Mouse (Mus musculus) adrenal gland, postnatal 10 days (tissue): Measurements from ENCODE around the gene Add2. TPM values are rescaled to one million over a fixed set of nuclear protein-coding genes. Genes with fewer than 3 reads are reported as not detected.
"Not testable (repeated sequence)": the region's sequence is repeated elsewhere in the genome, so short reads cannot be mapped to it uniquely, and the experiment has no call there.

Source experiments
- DNase-seq: peaks from one replicate; pipeline ENCODE4 v3.0.0; 2021; ENCODE audit warnings: mixed read lengths
- long read RNA-seq, 2 experiments: library from polyadenylated mRNA; stranded (forward); transcript quantifications; one replicate each; pipeline ENCODE4 v2.0.0; 2021
- total RNA-seq, 2 experiments: library from RNA; stranded (reverse); gene quantifications; 2 replicates each; pipeline ENCODE4 v1.2.3; 2021

Add2 gene
- total RNA-seq: 10 to 100 TPM in 1 of 2 experiments, 1 to 10 TPM in 1; 5.3 to 11.8 TPM
- long read RNA-seq, experiment 1, partial matches to known transcripts: 1 of 2 reads
- long read RNA-seq, experiment 1, other reads (novel, unspliced or antisense): 1 of 2 reads
- long read RNA-seq, experiment 2: 0 reads

GRCm38 (mm10) chr6:86028601-86029322, at the start of gene Add2:
TSS of gene Add2 (plus strand) at chr6:86028681.
- peak; percentile 40 for DNase-seq

- not testable (repeated sequence) for DNase-seq
Observed at GRCm38 (mm10) chr6:85978736-85979135, 49.7 kb upstream of the Add2 start.

GRCm38 (mm10) chr6:85984351-85984750, 44.1 kb upstream of the Add2 start:
- DNase-seq: no peak

GRCm38 (mm10) chr6:85989570-85989969, 38.9 kb upstream of the Add2 start:
- not testable (repeated sequence) for DNase-seq

GRCm38 (mm10) chr6:85990774-85991173, 37.7 kb upstream of the Add2 start:
- DNase-seq: not testable (repeated sequence)

- DNase-seq: peak; percentile 14
Observed at GRCm38 (mm10) chr6:86003405-86003925, 25.0 kb upstream of the Add2 start.

- DNase-seq: peak; percentile 82
Observed at GRCm38 (mm10) chr6:86004271-86005148, 24.0 kb upstream of the Add2 start.

GRCm38 (mm10) chr6:86009980-86010379, 18.5 kb upstream of the Add2 start:
- DNase-seq: peak; percentile 66

GRCm38 (mm10) chr6:86014812-86015211, 13.7 kb upstream of the Add2 start:
- not testable (repeated sequence) for DNase-seq

- DNase-seq: no peak
Observed at GRCm38 (mm10) chr6:86015871-86016270, 12.6 kb upstream of the Add2 start, which contains the start of gene Figla. TSS of gene Figla (plus strand) at chr6:86016171.

GRCm38 (mm10) chr6:86016793-86017350, 11.6 kb upstream of the Add2 start:
- DNase-seq: no peak

- no peak for DNase-seq
Observed at GRCm38 (mm10) chr6:86019415-86020237, 8.9 kb upstream of the Add2 start.

GRCm38 (mm10) chr6:86020948-86021347, 7.5 kb upstream of the Add2 start:
- peak; percentile 50 for DNase-seq

- DNase-seq: no peak
Observed at GRCm38 (mm10) chr6:86026632-86027292, 1.7 kb upstream of the Add2 start.

- no peak for DNase-seq
Observed at GRCm38 (mm10) chr6:86028150-86028549, 331 bp upstream of the Add2 start.

GRCm38 (mm10) chr6:86029323-86029713, 837 bp downstream of the Add2 start:
- DNase-seq: no peak

- no peak for DNase-seq
Observed at GRCm38 (mm10) chr6:86031527-86031926, 3.0 kb downstream of the Add2 start.

GRCm38 (mm10) chr6:86033635-86034034, 5.2 kb downstream of the Add2 start:
- no peak for DNase-seq

- DNase-seq: no peak
Observed at GRCm38 (mm10) chr6:86038901-86039300, 10.4 kb downstream of the Add2 start.

- DNase-seq: no peak
Observed at GRCm38 (mm10) chr6:86040140-86040539, 11.7 kb downstream of the Add2 start.

GRCm38 (mm10) chr6:86047510-86047909, 19.0 kb downstream of the Add2 start:
- no peak for DNase-seq
